Mouse (Mus musculus) heart, adult 2 months (tissue): ENCODE measurements around the gene Snx9. TPM values are rescaled to one million over a fixed set of nuclear protein-coding genes. Genes with fewer than 3 reads are reported as not detected.

Source experiments
- DNase-seq, 2 experiments: peaks; one replicate each; pipeline ENCODE4 v3.0.0; 2021
- H3K27ac ChIP-seq: fragments of 200-600 bp; 2 replicates; pipeline ENCODE4 v1.8.1; 2022
- H3K27me3 ChIP-seq: fragments of 200-500 bp; 2 replicates; pipeline ENCODE4 v1.6.1; 2012; ENCODE audit warnings: mild to moderate bottlenecking, low read length, inconsistent platforms, mixed read lengths; ENCODE audit not compliant: control insufficient read depth, insufficient read depth
- H3K36me3 ChIP-seq: fragments of 200-500 bp; 2 replicates; pipeline ENCODE4 v1.6.1; 2012; ENCODE audit warnings: low read length, inconsistent platforms; ENCODE audit not compliant: control insufficient read depth, insufficient read depth
- H3K4me1 ChIP-seq: fragments of 200-500 bp; 2 replicates; pipeline ENCODE4 v1.6.1; 2011; ENCODE audit warnings: low read length; ENCODE audit not compliant: control insufficient read depth, insufficient read depth
- H3K4me3 ChIP-seq: fragments of 200-600 bp; 2 replicates; pipeline ENCODE4 v1.8.1; 2022
- H3K79me2 ChIP-seq: fragments of 200-500 bp; replicated peaks from 2 replicates; pipeline ENCODE4 v1.6.1; 2012; ENCODE audit warnings: mild to moderate bottlenecking, inconsistent platforms, low read length, moderate library complexity, mixed read lengths; ENCODE audit not compliant: control insufficient read depth, insufficient read depth
- H3K9ac ChIP-seq: fragments of 200-500 bp; 2 replicates; pipeline ENCODE4 v1.6.1; 2012; ENCODE audit warnings: low read depth, mild to moderate bottlenecking, control low read depth, inconsistent platforms, low read length, mixed read lengths
- CTCF ChIP-seq: fragments of 200-600 bp; IDR thresholded peaks from 2 replicates; pipeline ENCODE4 v1.8.1; 2022; ENCODE audit warnings: antibody characterized with exemption, mild to moderate bottlenecking, moderate library complexity
- EP300 ChIP-seq: fragments of 200-500 bp; IDR thresholded peaks from 2 replicates; pipeline ENCODE4 v1.6.1; 2011; ENCODE audit warnings: low read depth, low read length, control low read depth; ENCODE audit not compliant: insufficient read depth
- POLR2A ChIP-seq: fragments of 200-500 bp; IDR thresholded peaks from 2 replicates; pipeline ENCODE4 v1.6.1; 2011; ENCODE audit warnings: mild to moderate bottlenecking, low read depth, low read length, control low read depth; ENCODE audit not compliant: insufficient read depth
- WGBS: fragments of 180-500 bp; shearing (Covaris S2); methylation state at CpG from one replicate; pipeline ENCODE4 v1.1.7; 2018; 5-methylcytosine and 5-hydroxymethylcytosine counted together
- intact Hi-C: fragments of 180-260 bp; cut with DNase I; formaldehyde crosslinking; loops from one replicate; pipeline ENCODE4 v1.15.1; 2025
- polyA plus RNA-seq: library from polyadenylated mRNA; depleted of rRNA; stranded (reverse); fragments of >200 nt; gene quantifications from 2 replicates; pipeline ENCODE4 v1.2.3, GENCODE M21; 2012
- total RNA-seq, 2 experiments: library from RNA; stranded (reverse); gene quantifications; 2 replicates each; pipeline ENCODE4 v1.2.3; 2021

Snx9 gene
- total and polyA plus RNA-seq, 3 experiments = 16.7 to 31.9 (median 30.2) TPM

- WGBS = 71% methylated on average over 8 of the region's 8 CpGs
- Histone ChIP-seq H3K36me3 (no peaks in the 10 kb centered on the region), H3K4me3 (no peak overlapping the region), H3K9ac (no peak overlapping the region), H3K27me3 (no peaks in the 10 kb centered on the region), H3K4me1 (peaks cover 22% of the 10 kb centered on the region), H3K79me2 (no peaks in the 10 kb centered on the region), H3K27ac (no peak overlapping the region)
- TF ChIP-seq POLR2A (no peak), EP300 (no peak), CTCF (no peak)
- intact Hi-C loops = no loop called here
- no peak for DNase-seq
These were observed 132.4 kb downstream of the Snx9 start for GRCm38 (mm10) chr17:5973536-5973935.

DNA sequence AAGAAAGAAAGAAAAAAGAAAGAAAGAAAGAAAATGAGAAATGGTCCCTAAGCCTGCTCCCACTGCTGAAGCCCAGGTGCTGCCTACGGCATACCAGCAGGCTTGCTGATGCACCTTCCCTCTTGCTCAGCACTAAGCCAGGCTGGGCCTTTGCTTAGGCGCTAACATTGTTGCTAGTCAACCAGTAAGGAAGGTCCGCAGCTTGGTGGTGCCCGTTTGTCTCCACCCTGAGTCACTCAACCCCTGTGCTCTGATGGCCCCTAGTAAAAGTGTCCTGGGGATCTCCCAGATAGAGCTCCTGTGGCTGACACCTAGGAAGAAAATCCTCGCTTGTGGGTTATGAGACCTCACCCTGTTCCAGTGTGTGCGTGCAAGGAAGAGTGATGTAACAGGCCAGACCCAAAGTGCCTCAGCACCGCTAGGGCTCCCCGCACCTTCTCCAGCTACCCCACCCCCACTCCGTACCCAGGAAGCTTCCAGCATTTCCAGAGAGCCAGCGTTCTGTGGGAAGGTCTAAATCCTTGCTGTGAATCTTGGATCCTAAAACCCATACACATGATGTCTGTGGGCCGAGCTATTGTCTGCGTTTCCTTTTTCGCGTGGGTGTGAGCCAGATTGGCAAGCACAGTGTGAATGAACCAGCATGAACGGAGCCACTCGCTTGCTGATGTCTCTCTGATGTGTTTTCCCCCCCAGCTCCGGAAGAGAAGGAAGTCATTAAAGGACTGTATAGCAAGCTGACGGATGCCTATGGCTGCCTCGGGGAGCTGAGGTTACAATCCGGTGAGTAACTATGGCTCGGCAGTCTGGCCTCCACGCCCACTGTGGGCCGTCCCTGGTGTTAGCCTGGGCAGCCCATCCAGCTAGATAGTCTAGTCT lies 134.2 kb downstream of the Snx9 start:
- Histone ChIP-seq H3K4me1 (peaks cover 31% of the 10 kb centered on the region), H3K27me3 (no peaks in the 10 kb centered on the region), H3K79me2 (no peaks in the 10 kb centered on the region), H3K27ac (peak overlapping the region; percentile 88), H3K36me3 (peaks cover 3% of the 10 kb centered on the region; the same call in 1 of the 2 replicates), H3K4me3 (peak overlapping the region; percentile 50), H3K9ac (peak overlapping the region; percentile 13)
- TF ChIP-seq CTCF (peak; percentile 13; the same call in 1 of the 2 replicates), POLR2A (0 out of 2 replicates have a peak, but pooled peaks have one; percentile 32), EP300 (peak; percentile 45; the same call in 1 of the 2 replicates)
- peak; percentile 67 to 75 for DNase-seq
- 28% methylated on average over 23 of the region's 23 CpGs for WGBS
- intact Hi-C loops = loop anchor here (5.0 kb wide), 1 partner anchor 42 kb away; no protein-coding TSS in a partner anchor

- Histone ChIP-seq H3K4me1 (peaks cover 31% of the 10 kb centered on the region), H3K27ac (peak overlapping the region; percentile 88), H3K4me3 (peak overlapping the region; percentile 50), H3K9ac (peak overlapping the region; percentile 28), H3K27me3 (no peaks in the 10 kb centered on the region), H3K36me3 (peaks cover 3% of the 10 kb centered on the region; the same call in 1 of the 2 replicates), H3K79me2 (no peaks in the 10 kb centered on the region)
- intact Hi-C loops = loop anchor here (2.0 to 5.0 kb wide), 2 partner anchors 28 to 41 kb away; no protein-coding TSS in a partner anchor
- 24% methylated on average over 20 of the region's 20 CpGs for WGBS
- peak; percentile 67 to 69 for DNase-seq
- TF ChIP-seq EP300 (no peak), POLR2A (no peak), CTCF (no peak)
These were observed 135.3 kb downstream of the Snx9 start for GRCm38 (mm10) chr17:5976221-5977055.

GRCm38 (mm10) chr17:5977056-5977920 lies 136.2 kb downstream of the Snx9 start:
- Histone ChIP-seq H3K27me3 (no peaks in the 10 kb centered on the region), H3K79me2 (no peaks in the 10 kb centered on the region), H3K9ac (peak overlapping the region; percentile 28), H3K4me1 (peaks cover 31% of the 10 kb centered on the region), H3K27ac (peak overlapping the region; percentile 88), H3K4me3 (peak overlapping the region; percentile 50), H3K36me3 (peaks cover 3% of the 10 kb centered on the region; the same call in 1 of the 2 replicates)
- DNase-seq = peak; percentile 71 to 77
- 26% methylated on average over 16 of the region's 16 CpGs for WGBS
- intact Hi-C loops = loop anchor here (2.0 to 5.0 kb wide), 2 partner anchors 28 to 40 kb away; no protein-coding TSS in a partner anchor
- no peak for TF ChIP-seq CTCF
- TF ChIP-seq EP300 = peak; percentile 48; the same call in 1 of the 2 replicates
- TF ChIP-seq POLR2A = peak; percentile 75
